Mouse (Mus musculus) midbrain, embryonic 12.5 days (tissue): ENCODE results near the gene Myo15. TPM values are rescaled to one million over a fixed set of nuclear protein-coding genes. Genes with fewer than 3 reads are reported as not detected.
"Not testable (repeated sequence)": the region's sequence is repeated elsewhere in the genome, so short reads cannot be mapped to it uniquely, and the experiment has no call there.

Experiments
- ATAC-seq: fragments of 200-750 bp; cut with Nextera tagmentation; 2 replicates; pipeline ENCODE4 v1.8.0; 2017; ENCODE audit warnings: low read depth, moderate TSS enrichment, moderate library complexity; ENCODE audit not compliant: low FRiP score
- H3K27ac ChIP-seq: fragments of 300-500 bp; sonication (generic); replicated peaks from 2 replicates; pipeline ENCODE4 v1.5.1; 2016; ENCODE audit warnings: mild to moderate bottlenecking
- H3K27me3 ChIP-seq: fragments of 300-500 bp; sonication (generic); 2 replicates; pipeline ENCODE4 v1.6.1; 2016; ENCODE audit warnings: mild to moderate bottlenecking
- H3K36me3 ChIP-seq: fragments of 300-500 bp; sonication (generic); 2 replicates; pipeline ENCODE4 v1.6.1; 2016
- H3K4me1 ChIP-seq: fragments of 300-500 bp; sonication (generic); 2 replicates; pipeline ENCODE4 v1.6.1; 2016
- H3K4me2 ChIP-seq: fragments of 300-500 bp; sonication (generic); replicated peaks from 2 replicates; pipeline ENCODE4 v1.6.1; 2016; ENCODE audit warnings: mild to moderate bottlenecking, moderate library complexity
- H3K4me3 ChIP-seq: fragments of 300-500 bp; sonication (generic); 2 replicates; pipeline ENCODE4 v1.5.1; 2016; ENCODE audit warnings: mild to moderate bottlenecking
- H3K9ac ChIP-seq: fragments of 300-500 bp; sonication (generic); replicated peaks from 2 replicates; pipeline ENCODE4 v1.6.1; 2016; ENCODE audit warnings: mild to moderate bottlenecking, moderate library complexity
- H3K9me3 ChIP-seq: fragments of 300-500 bp; sonication (generic); 2 replicates; pipeline ENCODE4 v1.6.1; 2016; ENCODE audit warnings: mild to moderate bottlenecking
- WGBS: fragments of 180-500 bp; shearing (Covaris S2); methylation state at CpG from one replicate; pipeline ENCODE4 v1.1.7; 2016; 5-methylcytosine and 5-hydroxymethylcytosine counted together
- polyA plus RNA-seq: library from polyadenylated mRNA; unstranded; fragments of >200 nt; fragmentation: Nextera tagmentation; extraction: Ambion mirVana; gene quantifications from 2 replicates; pipeline ENCODE4 v1.2.1, GENCODE M21; 2016

The Myo15 gene
- polyA plus RNA-seq, result 0.03 and 0.11 TPM in 2 replicates

DNA sequence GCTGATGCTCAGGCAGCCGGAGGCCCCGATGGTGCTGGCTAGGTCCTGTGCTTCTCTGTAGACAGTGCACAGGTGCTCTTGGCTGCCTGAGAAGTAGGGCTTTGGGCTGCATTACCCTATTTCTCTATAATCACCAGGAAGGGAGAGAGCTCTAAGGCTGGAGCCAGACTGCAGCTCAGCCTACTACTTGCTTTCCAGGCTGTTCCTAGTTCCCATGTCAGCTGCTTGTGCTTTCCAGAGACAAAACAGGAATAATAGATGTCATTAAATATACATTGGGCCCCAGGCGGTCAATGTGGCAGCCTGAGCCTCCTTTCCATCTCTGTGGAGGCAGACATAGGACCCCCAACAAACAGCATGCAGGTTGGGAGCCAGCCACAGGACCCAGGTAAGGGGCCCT, at the start of gene Myo15:
Gene Myo15, plus strand, starts transcription at position 301 of the 400 bp plus-strand sequence.
- WGBS, result 89% methylated on average over 3 of the region's 3 CpGs

DNA sequence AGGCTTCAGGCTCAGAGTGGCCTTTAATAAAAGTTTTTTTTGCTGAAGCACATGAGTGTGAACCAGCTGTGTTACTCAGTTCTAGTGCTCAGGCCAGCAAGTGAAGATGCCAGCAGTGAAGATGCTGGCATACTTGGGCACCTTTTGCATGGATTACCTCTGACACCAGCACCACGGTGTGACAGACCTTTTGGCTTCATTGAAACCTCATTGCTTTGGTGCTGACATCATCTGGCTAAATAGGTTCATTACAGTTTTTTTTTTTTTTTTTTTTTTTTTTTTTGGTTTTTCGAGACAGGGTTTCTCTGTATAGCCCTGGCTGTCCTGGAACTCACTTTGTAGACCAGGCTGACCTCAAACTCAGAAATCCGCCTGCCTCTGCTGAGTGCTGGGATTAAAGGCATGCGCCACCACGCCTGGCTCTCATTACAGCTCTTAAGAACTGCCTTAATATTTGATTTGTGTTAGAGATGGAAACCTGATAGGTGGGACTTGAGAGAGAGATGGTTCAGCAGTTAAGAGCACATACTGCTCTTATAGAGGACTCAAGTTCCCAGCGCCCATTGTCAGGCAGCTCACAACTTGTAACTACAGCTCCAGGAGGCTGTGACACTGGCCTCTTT, 47.0 kb upstream of the Myo15 start:
- WGBS, result 67% methylated on average over 6 of the region's 6 CpGs
- ATAC-seq, result no peak
- no peak overlapping the region for H3K27ac ChIP-seq

More for the DNA sequence above, at the start of gene Myo15:
- H3K4me1 ChIP-seq, result no peaks in the 10 kb centered on the region
- H3K36me3 ChIP-seq, result peaks cover 60% of the 10 kb centered on the region
- H3K9ac ChIP-seq, result no peak within 1 kb of the TSS
- no peaks in the 10 kb centered on the region for H3K9me3 ChIP-seq
- no peak within 1 kb of the TSS for H3K27ac ChIP-seq
- no peak for ATAC-seq
- H3K27me3 ChIP-seq, result no peaks in the 10 kb centered on the region
- H3K4me2 ChIP-seq, result no peak within 1 kb of the TSS
- no peak within 1 kb of the TSS for H3K4me3 ChIP-seq

DNA sequence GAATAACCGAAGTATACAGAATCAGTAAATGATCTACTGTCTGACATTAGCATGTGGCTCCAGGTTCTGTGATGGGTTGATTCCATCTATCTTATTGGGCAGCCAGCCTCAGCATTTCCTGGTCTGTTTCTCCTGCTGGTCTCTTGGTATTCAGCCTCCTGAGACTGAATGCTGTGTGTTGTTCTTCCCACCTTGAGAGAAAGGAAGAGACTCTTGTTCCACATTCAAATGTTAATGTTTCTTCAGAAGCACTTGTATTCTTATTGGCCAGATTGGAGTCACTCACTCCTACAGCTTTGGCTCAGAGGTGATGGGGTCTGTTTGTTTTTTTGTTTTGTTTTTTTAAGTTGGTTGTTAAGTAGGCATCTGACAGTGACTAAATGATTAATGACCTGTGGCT, 46.1 kb upstream of the Myo15 start:
- Histone ChIP-seq H3K27ac (no peak overlapping the region), H3K36me3 (peaks cover 16% of the 10 kb centered on the region), H3K4me3 (no peak overlapping the region), H3K4me1 (peaks cover 11% of the 10 kb centered on the region), H3K9ac (no peak overlapping the region), H3K27me3 (no peaks in the 10 kb centered on the region), H3K9me3 (no peaks in the 10 kb centered on the region), H3K4me2 (no peak overlapping the region)
- WGBS, result 50% methylated on average over 1 of the region's 1 CpGs
- ATAC-seq, result no peak

More for the DNA sequence above, 47.0 kb upstream of the Myo15 start:
- no peak overlapping the region for H3K4me2 ChIP-seq
- no peak overlapping the region for H3K4me3 ChIP-seq
- peaks cover 15% of the 10 kb centered on the region for H3K4me1 ChIP-seq
- no peak overlapping the region for H3K9ac ChIP-seq
- H3K9me3 ChIP-seq, result no peaks in the 10 kb centered on the region
- peaks cover 7% of the 10 kb centered on the region; the same call in 1 of the 2 replicates for H3K36me3 ChIP-seq
- no peaks in the 10 kb centered on the region for H3K27me3 ChIP-seq

DNA sequence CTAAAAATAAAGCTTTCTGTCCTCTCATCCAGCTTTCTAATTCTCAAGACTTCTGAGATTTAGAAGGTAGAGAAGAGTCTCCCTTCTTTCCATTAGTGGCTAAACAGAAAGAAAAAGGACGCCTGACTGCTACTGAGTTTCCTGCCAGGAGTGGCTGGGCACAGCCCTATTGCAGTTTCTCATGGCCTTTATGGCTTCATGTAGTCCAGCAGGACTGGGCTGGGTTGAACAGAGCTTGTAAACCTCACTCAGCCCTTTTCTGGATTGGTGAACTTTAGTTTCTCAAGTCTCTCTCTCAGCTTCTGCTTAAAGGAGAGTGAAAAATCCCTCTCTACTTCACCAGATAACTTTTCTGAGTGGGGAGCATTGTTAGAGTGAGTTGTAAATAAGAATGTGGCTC, 42.7 kb upstream of the Myo15 start:
- WGBS, result 87% methylated on average over 1 of the region's 1 CpGs
- Histone ChIP-seq H3K4me3 (no peak overlapping the region), H3K4me2 (no peak overlapping the region), H3K9me3 (no peaks in the 10 kb centered on the region), H3K36me3 (peaks cover 25% of the 10 kb centered on the region), H3K27me3 (no peaks in the 10 kb centered on the region), H3K27ac (no peak overlapping the region), H3K9ac (no peak overlapping the region), H3K4me1 (no peaks in the 10 kb centered on the region)
- no peak for ATAC-seq

DNA sequence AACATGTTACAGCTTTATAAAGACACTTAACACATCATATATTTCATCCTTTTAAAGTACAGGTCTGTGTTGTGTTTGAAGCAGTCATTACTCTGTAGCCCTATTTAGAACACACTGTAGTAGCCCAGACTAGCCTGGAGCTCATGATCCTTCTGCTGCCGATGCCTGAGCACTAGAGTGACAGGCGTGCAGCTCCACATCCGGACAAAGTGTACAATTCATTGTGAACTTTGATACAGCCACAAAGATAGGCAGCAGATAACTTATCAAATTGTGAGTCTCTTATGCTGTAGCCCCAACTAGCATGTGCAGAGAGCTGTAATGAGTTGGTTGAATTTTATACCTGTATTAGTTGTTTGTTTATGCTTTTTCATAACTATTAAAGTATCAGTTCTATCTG, 41.5 kb upstream of the Myo15 start:
- no peak overlapping the region for H3K27ac ChIP-seq
- 94% methylated on average over 3 of the region's 3 CpGs for WGBS

GRCm38 (mm10) chr11:60433501-60433900, 35.6 kb upstream of the Myo15 start:
- peaks cover 62% of the 10 kb centered on the region for H3K36me3 ChIP-seq
- no peak for ATAC-seq
- H3K27ac ChIP-seq, result no peak overlapping the region
- H3K4me2 ChIP-seq, result no peak overlapping the region
- no peak overlapping the region for H3K4me3 ChIP-seq
- no peaks in the 10 kb centered on the region for H3K27me3 ChIP-seq
- no peaks in the 10 kb centered on the region for H3K9me3 ChIP-seq
- no peaks in the 10 kb centered on the region for H3K4me1 ChIP-seq
- no peak overlapping the region for H3K9ac ChIP-seq

More for the DNA sequence above, 41.5 kb upstream of the Myo15 start:
- no peaks in the 10 kb centered on the region for H3K9me3 ChIP-seq
- H3K4me1 ChIP-seq, result no peaks in the 10 kb centered on the region
- no peak overlapping the region for H3K9ac ChIP-seq
- no peaks in the 10 kb centered on the region for H3K27me3 ChIP-seq
- no peak overlapping the region for H3K4me3 ChIP-seq
- H3K36me3 ChIP-seq, result peaks cover 32% of the 10 kb centered on the region
- no peak overlapping the region for H3K4me2 ChIP-seq
- ATAC-seq, result no peak

GRCm38 (mm10) chr11:60435133-60435532, 34.0 kb upstream of the Myo15 start:
- no peak for ATAC-seq
- no peak overlapping the region for H3K4me3 ChIP-seq
- no peaks in the 10 kb centered on the region for H3K27me3 ChIP-seq
- H3K4me1 ChIP-seq, result no peaks in the 10 kb centered on the region
- H3K36me3 ChIP-seq, result peaks cover 66% of the 10 kb centered on the region
- no peaks in the 10 kb centered on the region for H3K9me3 ChIP-seq
- no peak overlapping the region for H3K4me2 ChIP-seq
- no peak overlapping the region for H3K9ac ChIP-seq
- H3K27ac ChIP-seq, result no peak overlapping the region
- 95% methylated on average over 1 of the region's 1 CpGs for WGBS

- Histone ChIP-seq H3K27ac (no peak overlapping the region), H3K4me1 (no peaks in the 10 kb centered on the region), H3K27me3 (no peaks in the 10 kb centered on the region), H3K4me3 (no peak overlapping the region), H3K36me3 (peaks cover 71% of the 10 kb centered on the region), H3K4me2 (no peak overlapping the region), H3K9me3 (no peaks in the 10 kb centered on the region), H3K9ac (no peak overlapping the region)
- WGBS, result 96% methylated on average over 3 of the region's 3 CpGs
- ATAC-seq, result no peak
These were observed 32.5 kb upstream of the Myo15 start for GRCm38 (mm10) chr11:60436618-60437017.

DNA sequence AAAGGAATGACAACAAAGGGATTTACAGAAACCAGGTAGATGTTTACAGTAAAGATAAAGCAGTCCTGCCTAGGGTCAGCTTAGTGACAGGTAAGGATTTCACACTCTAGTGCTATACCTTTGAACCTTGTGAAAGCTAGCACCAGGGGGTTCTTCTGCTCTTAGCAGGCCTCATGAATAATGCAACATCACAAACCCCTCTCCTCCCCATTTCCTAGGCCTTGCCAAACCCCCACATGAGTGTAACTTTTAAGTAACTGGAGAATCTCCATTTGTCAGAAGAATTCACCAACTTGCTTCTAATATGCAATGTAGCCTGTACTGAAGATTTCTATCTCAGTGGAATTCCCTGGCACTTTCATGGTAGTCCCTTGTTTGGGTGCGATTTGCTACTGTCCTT, 29.5 kb upstream of the Myo15 start:
- H3K4me2 ChIP-seq, H3K9me3 ChIP-seq, H3K27me3 ChIP-seq, ATAC-seq, H3K4me1 ChIP-seq, H3K27ac ChIP-seq, H3K4me3 ChIP-seq, H3K9ac ChIP-seq: not testable (repeated sequence)
- H3K36me3 ChIP-seq, result peaks cover 67% of the 10 kb centered on the region
- 31% methylated on average over 1 of the region's 1 CpGs for WGBS

GRCm38 (mm10) chr11:60440176-60440575, 29.0 kb upstream of the Myo15 start:
- Histone ChIP-seq H3K27me3 (no peaks in the 10 kb centered on the region), H3K4me2 (no peak overlapping the region), H3K4me3 (no peak overlapping the region), H3K27ac (no peak overlapping the region), H3K9ac (no peak overlapping the region), H3K4me1 (no peaks in the 10 kb centered on the region), H3K36me3 (peaks cover 61% of the 10 kb centered on the region), H3K9me3 (no peaks in the 10 kb centered on the region)
- 54% methylated on average over 7 of the region's 7 CpGs for WGBS
- ATAC-seq, result no peak

DNA sequence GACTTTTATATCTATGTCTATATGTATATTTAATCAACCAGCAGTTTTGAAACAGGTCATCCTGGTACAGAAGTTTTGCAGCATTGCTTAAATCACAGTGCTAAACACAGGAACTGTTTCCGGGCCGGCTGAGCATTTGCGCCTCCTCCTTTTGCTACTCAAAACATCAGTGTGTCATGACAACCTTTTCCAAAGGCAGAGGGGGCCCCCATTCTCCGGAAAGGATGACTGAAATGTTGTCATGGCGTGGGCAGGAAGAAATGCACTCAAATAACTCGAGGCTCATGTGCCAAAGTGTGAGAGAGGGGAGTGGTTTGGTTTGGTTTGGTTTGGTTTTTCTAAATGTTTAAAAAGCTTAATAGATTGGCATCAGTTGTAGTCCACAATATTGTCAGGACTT, 26.2 kb upstream of the Myo15 start:
- 90% methylated on average over 6 of the region's 6 CpGs for WGBS
- no peaks in the 10 kb centered on the region for H3K4me1 ChIP-seq
- no peak overlapping the region for H3K4me3 ChIP-seq
- ATAC-seq, result no peak
- H3K27me3 ChIP-seq, result no peaks in the 10 kb centered on the region
- no peak overlapping the region for H3K9ac ChIP-seq
- H3K36me3 ChIP-seq, result peaks cover 41% of the 10 kb centered on the region
- no peak overlapping the region for H3K4me2 ChIP-seq
- no peaks in the 10 kb centered on the region for H3K9me3 ChIP-seq
- H3K27ac ChIP-seq, result no peak overlapping the region

DNA sequence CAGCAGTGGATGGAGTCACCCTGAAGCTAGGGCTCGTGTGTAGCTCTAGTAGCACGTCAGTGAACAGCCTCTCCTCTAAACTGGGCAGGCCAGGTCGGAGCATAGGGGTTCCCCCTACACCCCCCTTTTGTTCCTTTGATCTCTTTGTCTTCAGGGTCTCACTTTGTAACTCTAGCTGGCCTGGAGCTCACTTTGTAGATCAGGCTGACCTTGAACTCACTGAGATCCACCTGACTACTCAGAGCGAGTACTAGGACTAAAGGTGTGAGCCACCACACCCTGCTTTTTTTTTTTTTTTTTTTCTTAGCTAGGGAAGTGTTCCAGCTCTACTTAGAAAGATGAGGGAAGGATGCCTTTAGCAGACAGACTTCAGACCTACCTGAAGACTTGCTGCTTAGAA, 25.1 kb upstream of the Myo15 start:
- Histone ChIP-seq H3K9me3 (no peaks in the 10 kb centered on the region), H3K27ac (no peak overlapping the region), H3K36me3 (peaks cover 30% of the 10 kb centered on the region), H3K4me1 (no peaks in the 10 kb centered on the region), H3K4me3 (no peak overlapping the region), H3K9ac (no peak overlapping the region), H3K27me3 (no peaks in the 10 kb centered on the region), H3K4me2 (no peak overlapping the region)
- ATAC-seq, result no peak
- 80% methylated on average over 4 of the region's 4 CpGs for WGBS
